Mouse (Mus musculus): Measurements from ENCODE around the gene 1110017D15Rik.
"Not testable (repeated sequence)": the region's sequence is repeated elsewhere in the genome, so short reads cannot be mapped to it uniquely, and the experiment has no call there.

The 1110017D15Rik gene

GRCm38 (mm10) chr4:41481601-41482017 is 35.5 kb downstream of the 1110017D15Rik start:
- no peak for DNase-seq (ENCODE audit: low spot score in 2 of 2)

GRCm38 (mm10) chr4:41480254-41480653 is 36.9 kb downstream of the 1110017D15Rik start:
- DNase-seq (ENCODE audit: low spot score in 2 of 2): no peak

- DNase-seq (ENCODE audit: low spot score in 2 of 2): no peak
These were observed 37.7 kb downstream of the 1110017D15Rik start for GRCm38 (mm10) chr4:41479456-41479804.

- no peak for DNase-seq (ENCODE audit: low spot score in 2 of 2)
These were observed 38.2 kb downstream of the 1110017D15Rik start for GRCm38 (mm10) chr4:41478751-41479455.

- DNase-seq (ENCODE audit: low spot score in 2 of 2): no peak
These were observed 39.4 kb downstream of the 1110017D15Rik start for GRCm38 (mm10) chr4:41477648-41478160.

- no peak for DNase-seq (ENCODE audit: low spot score in 2 of 2)
These were observed 45.8 kb downstream of the 1110017D15Rik start for GRCm38 (mm10) chr4:41471384-41471689.

- DNase-seq (ENCODE audit: low spot score in 2 of 2): peak; percentile 57 to 73
These were observed 46.3 kb downstream of the 1110017D15Rik start for GRCm38 (mm10) chr4:41470684-41471383.

GRCm38 (mm10) chr4:41470051-41470683 is 47.0 kb downstream of the 1110017D15Rik start:
- DNase-seq (ENCODE audit: low spot score in 2 of 2): no peak

- no peak for DNase-seq (ENCODE audit: low spot score in 2 of 2)
These were observed 47.9 kb downstream of the 1110017D15Rik start for GRCm38 (mm10) chr4:41469199-41469598.

- peak in 1 of 2 experiments; percentile 72 for DNase-seq (ENCODE audit: low spot score in 2 of 2)
These were observed 48.6 kb downstream of the 1110017D15Rik start for GRCm38 (mm10) chr4:41468396-41469080.

GRCm38 (mm10) chr4:41465287-41465665 is 51.9 kb downstream of the 1110017D15Rik start:
- DNase-seq (ENCODE audit: low spot score in 2 of 2): no peak

- peak; percentile 98 to 99 for DNase-seq (ENCODE audit: low spot score in 2 of 2)
These were observed 52.5 kb downstream of the 1110017D15Rik start, which contains the start of the genes Kif24 and Nudt2 for GRCm38 (mm10) chr4:41464345-41465286. Kif24 (minus strand) TSS chr4:41464887. Nudt2 (plus strand) TSS chr4:41465151.

- not testable (repeated sequence) for DNase-seq (ENCODE audit: low spot score in 2 of 2)
These were observed 53.9 kb downstream of the 1110017D15Rik start for GRCm38 (mm10) chr4:41463051-41463738.

- no peak for DNase-seq (ENCODE audit: low spot score in 2 of 2)
These were observed 56.4 kb downstream of the 1110017D15Rik start for GRCm38 (mm10) chr4:41460690-41461089.

Measured in left cerebral cortex, adult 9 months (tissue).